Mouse (Mus musculus) heart, postnatal 36 days (tissue): ENCODE measurements around the gene Lrmda. TPM values are rescaled to one million over a fixed set of nuclear protein-coding genes. Genes with fewer than 3 reads are reported as not detected.

Source experiments
- DNase-seq, 2 experiments: peaks; one replicate each; pipeline ENCODE4 v3.0.0; 2021 to 2022
- intact Hi-C: fragments of 180-260 bp; cut with DNase I; formaldehyde crosslinking; loops from one replicate; pipeline ENCODE4 v1.15.1; 2025
- microRNA-seq, 2 experiments: library from miRNA; unstranded; fragments of <30 nt; microRNA quantifications; one replicate each; pipeline ENCODE4 v1.2.0; 2021; ENCODE audit warnings: borderline number of aligned reads in 2 of 2
- total RNA-seq, 2 experiments: library from RNA; stranded (reverse); gene quantifications; 2 replicates each; pipeline ENCODE4 v1.2.3; 2021

The Lrmda gene
- total RNA-seq, 2 experiments from 2014 or later: 1.1 to 1.7 TPM

- DNase-seq: no peak
- intact Hi-C loops: no loop called here
These were observed 1033.5 kb downstream of the Lrmda start for GRCm38 (mm10) chr14:23052833-23053592.

- DNase-seq: no peak
- intact Hi-C loops: no loop called here
These were observed 1037.9 kb downstream of the Lrmda start for GRCm38 (mm10) chr14:23057228-23057976.

GRCm38 (mm10) chr14:23057987-23058386 lies 1038.5 kb downstream of the Lrmda start:
- intact Hi-C loops: no loop called here
- DNase-seq: no peak

GRCm38 (mm10) chr14:23078719-23079118 lies 1059.2 kb downstream of the Lrmda start:
- no peak for DNase-seq
- intact Hi-C loops: no loop called here

GRCm38 (mm10) chr14:23084241-23084773 lies 1064.8 kb downstream of the Lrmda start:
- no peak for DNase-seq
- intact Hi-C loops: no loop called here

- no peak for DNase-seq
These were observed 1065.3 kb downstream of the Lrmda start for GRCm38 (mm10) chr14:23084797-23085196.

GRCm38 (mm10) chr14:23093306-23093705 lies 1073.8 kb downstream of the Lrmda start:
- DNase-seq: no peak

More at GRCm38 (mm10) chr14:23084797-23085196, 1065.3 kb downstream of the Lrmda start:
- intact Hi-C loops: no loop called here

GRCm38 (mm10) chr14:23094546-23095157 lies 1075.1 kb downstream of the Lrmda start:
- no peak for DNase-seq
- intact Hi-C loops: no loop called here

More at GRCm38 (mm10) chr14:23093306-23093705, 1073.8 kb downstream of the Lrmda start:
- intact Hi-C loops: no loop called here

GRCm38 (mm10) chr14:23095158-23096016 lies 1075.9 kb downstream of the Lrmda start:
- DNase-seq: no peak
- intact Hi-C loops: no loop called here

- intact Hi-C loops: no loop called here
- DNase-seq: no peak
These were observed 1076.5 kb downstream of the Lrmda start for GRCm38 (mm10) chr14:23096017-23096336.

- intact Hi-C loops: no loop called here
- no peak for DNase-seq
These were observed 1076.9 kb downstream of the Lrmda start for GRCm38 (mm10) chr14:23096405-23096804.

Small RNA genes within 50 kb of the gene (microRNA-seq; reads per million reads assigned to microRNA genes)
- 0 reads per million in 2 experiments for gene Gm27532

Other genes starting within 250 kb of the Lrmda start
- 100 to 1,000 TPM; 491 to 519 TPM for gene Vdac2, start 194.5 kb upstream of the Lrmda start, total RNA-seq
- 1 to 10 TPM; 8.5 to 8.8 TPM for gene Comtd1, start 170.7 kb upstream of the Lrmda start, total RNA-seq
- 1 to 10 TPM; 1.8 to 2.2 TPM for gene Zfp503, start 30.1 kb upstream of the Lrmda start, total RNA-seq